Mouse (Mus musculus) left cerebral cortex, postnatal 10 days (tissue): Measurements from ENCODE around the gene Msh2. TPM values are rescaled to one million over a fixed set of nuclear protein-coding genes. Genes with fewer than 3 reads are reported as not detected.
"Not testable (repeated sequence)": the region's sequence is repeated elsewhere in the genome, so short reads cannot be mapped to it uniquely, and the experiment has no call there.

Experiments used
- DNase-seq, 2 experiments: peaks; one replicate each; pipeline ENCODE4 v3.0.0; 2021 to 2022; ENCODE audit warnings: low spot score in 2 of 2, mixed read lengths in 1 of 2; ENCODE audit errors: extremely low spot score in 1 of 2
- intact Hi-C: fragments of 180-260 bp; cut with DNase I; formaldehyde crosslinking; loops from one replicate; pipeline ENCODE4 v1.15.1; 2025
- total RNA-seq, 2 experiments: library from RNA; stranded (reverse); gene quantifications; 2 replicates each; pipeline ENCODE4 v1.2.3; 2021

Msh2 gene
- total RNA-seq, result 10 to 100 TPM; 31.4 to 33.6 TPM

- intact Hi-C loops, result no loop called here
- peak; percentile 96 to 99 for DNase-seq
These were observed at the start of gene Msh2 for GRCm38 (mm10) chr17:87671890-87672660. Msh2 (plus strand) TSS chr17:87672330.

- intact Hi-C loops, result no loop called here
- DNase-seq, result no peak
These were observed 46.5 kb upstream of the Msh2 start for GRCm38 (mm10) chr17:87625510-87626086.

DNA sequence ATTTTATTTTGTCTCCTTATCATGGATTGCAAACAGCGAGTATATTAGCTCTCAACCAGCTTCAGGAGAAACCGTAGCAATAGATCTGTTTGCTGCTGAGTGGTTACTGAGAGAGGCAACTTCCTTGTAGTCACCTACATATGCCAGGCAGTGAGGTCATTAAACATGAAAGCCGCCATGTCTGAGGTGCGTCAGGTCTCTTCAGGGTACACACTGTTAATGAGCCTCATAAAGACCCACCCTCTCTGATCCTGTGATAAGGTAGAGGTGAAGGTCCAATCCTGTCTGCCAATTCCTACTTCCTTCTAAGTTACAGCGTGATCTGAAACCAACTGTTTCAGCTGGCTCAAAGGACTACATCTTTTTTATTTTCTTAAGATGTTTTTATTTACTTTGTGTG is 44.0 kb upstream of the Msh2 start:
- no peak for DNase-seq
- intact Hi-C loops, result no loop called here

DNA sequence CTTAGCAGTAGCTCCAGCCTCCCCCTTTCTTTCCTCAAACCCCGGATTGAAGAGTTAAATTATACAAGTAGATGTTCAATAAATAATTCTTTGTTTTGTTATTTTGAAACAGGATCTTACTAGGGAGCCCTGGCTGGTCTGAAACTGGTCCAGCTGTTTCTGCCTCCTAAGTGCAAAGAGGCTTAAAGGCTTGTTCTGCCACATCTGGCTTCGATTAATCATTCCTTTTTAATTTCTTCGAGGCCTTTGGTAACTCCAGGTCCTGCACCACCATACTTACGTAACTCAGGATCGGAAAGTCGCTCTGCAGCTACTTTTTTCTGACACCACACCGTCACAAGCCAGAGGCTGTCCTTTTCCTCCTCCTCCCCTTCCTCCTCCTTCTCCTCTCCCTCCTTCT is 43.4 kb upstream of the Msh2 start:
- no peak for DNase-seq
- intact Hi-C loops, result no loop called here

- intact Hi-C loops, result no loop called here
- DNase-seq, result no peak
These were observed 35.1 kb upstream of the Msh2 start for GRCm38 (mm10) chr17:87637056-87637389.

- intact Hi-C loops, result no loop called here
These were observed 32.9 kb upstream of the Msh2 start for GRCm38 (mm10) chr17:87639242-87639641.

DNA sequence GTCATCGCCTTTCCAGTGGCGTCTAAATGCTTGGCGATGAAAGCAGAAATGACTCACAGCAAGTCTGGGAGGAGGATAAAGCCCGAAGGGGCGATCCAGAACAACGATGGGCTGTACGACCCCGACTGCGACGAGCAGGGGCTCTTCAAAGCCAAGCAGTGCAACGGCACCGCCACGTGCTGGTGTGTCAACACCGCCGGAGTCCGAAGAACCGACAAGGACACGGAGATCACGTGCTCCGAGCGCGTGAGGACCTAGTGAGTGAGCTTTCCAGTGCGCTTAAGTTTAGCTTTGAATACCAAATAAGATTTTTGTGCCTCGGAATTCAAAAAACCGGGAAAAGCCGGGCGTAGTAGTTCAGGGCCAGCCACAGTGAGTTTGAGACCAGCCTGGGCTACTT is 31.9 kb upstream of the Msh2 start:
- intact Hi-C loops, result no loop called here
- no peak for DNase-seq

More at GRCm38 (mm10) chr17:87639242-87639641, 32.9 kb upstream of the Msh2 start:
- DNase-seq, result no peak

- intact Hi-C loops, result no loop called here
- DNase-seq, result no peak
These were observed 31.1 kb upstream of the Msh2 start for GRCm38 (mm10) chr17:87641006-87641405.

GRCm38 (mm10) chr17:87642744-87643143 is 29.4 kb upstream of the Msh2 start:
- DNase-seq, result no peak
- intact Hi-C loops, result no loop called here

DNA sequence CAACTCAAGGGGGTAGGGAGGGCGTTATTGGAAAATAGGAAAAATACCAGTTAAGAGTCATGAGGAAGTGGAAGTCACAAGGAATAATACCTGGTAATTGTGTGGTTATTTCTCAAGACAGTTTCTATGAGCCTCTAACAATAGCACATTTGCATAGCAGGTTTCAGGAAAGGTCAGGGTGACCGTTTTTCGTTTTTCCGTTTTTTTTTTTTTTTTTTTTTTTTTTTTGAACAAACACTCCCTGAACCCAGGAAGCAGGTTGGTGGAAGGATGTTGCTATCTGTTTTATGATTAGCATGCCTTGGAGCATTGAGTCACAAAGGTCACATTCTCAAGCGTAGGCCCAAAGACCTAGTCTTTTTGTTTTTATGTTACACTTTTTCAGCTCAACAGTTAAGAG is 16.5 kb upstream of the Msh2 start:
- DNase-seq, intact Hi-C loops: not testable (repeated sequence)

- intact Hi-C loops, result loop anchor here (5.0 to 10.0 kb wide), 2 partner anchors 60 to 347 kb away; no protein-coding TSS in a partner anchor
- not testable (repeated sequence) for DNase-seq
These were observed 10.1 kb upstream of the Msh2 start for GRCm38 (mm10) chr17:87661958-87662573.

DNA sequence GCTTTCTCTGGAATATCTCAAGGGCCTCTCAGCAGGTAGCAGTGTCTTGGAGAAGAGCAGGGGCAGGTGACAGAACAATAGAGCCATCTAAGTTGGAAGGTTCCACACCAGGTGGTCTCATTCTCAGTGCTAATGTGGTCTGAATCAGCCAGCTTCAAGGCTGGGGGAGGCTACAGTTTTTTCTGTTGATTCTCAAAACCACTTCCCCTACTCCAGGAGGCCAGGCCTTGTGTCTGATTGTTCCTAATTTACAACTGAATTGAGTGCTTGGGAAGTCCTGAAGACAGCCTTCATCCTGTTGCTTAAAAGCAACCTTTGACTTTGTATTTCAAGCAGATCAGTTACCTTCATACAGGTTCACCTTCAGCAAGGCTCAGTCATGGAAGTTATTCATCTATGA is 7.9 kb upstream of the Msh2 start:
- intact Hi-C loops, result loop anchor here (5.0 to 10.0 kb wide), 2 partner anchors 62 to 349 kb away; no protein-coding TSS in a partner anchor
- DNase-seq, result no peak

GRCm38 (mm10) chr17:87665066-87665822 is 6.9 kb upstream of the Msh2 start:
- peak; percentile 42 to 62 for DNase-seq

GRCm38 (mm10) chr17:87672677-87673286 is 652 bp downstream of the Msh2 start:
- intact Hi-C loops, result no loop called here
- DNase-seq, result peak in 1 of 2 experiments; percentile 65

More at GRCm38 (mm10) chr17:87665066-87665822, 6.9 kb upstream of the Msh2 start:
- intact Hi-C loops, result loop anchor here (10.0 kb wide), 1 partner anchor 350 kb away; no protein-coding TSS in a partner anchor

- not testable (repeated sequence) for DNase-seq
These were observed 4.9 kb downstream of the Msh2 start for GRCm38 (mm10) chr17:87676916-87677474.

DNA sequence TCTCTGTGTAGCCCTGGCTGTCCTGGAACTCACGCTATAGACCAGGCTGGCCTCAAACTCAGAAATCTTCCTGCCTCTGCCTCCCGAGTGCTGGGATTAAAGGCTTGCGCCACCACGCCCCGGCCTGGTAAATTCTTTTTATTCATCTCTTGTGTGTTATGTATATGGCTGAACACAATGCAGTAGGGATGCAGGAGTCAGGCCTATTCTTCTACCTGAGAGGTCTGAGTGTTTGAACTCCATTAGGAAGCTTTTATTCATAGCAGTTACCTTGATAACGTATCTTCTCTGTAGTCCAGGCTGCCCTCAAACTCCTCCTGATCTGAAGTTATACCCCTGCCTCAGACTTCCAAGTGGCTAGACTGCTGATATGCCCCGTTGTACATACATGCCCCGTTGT is 5.5 kb downstream of the Msh2 start:
- intact Hi-C loops, result no loop called here

More at GRCm38 (mm10) chr17:87676916-87677474, 4.9 kb downstream of the Msh2 start:
- intact Hi-C loops, result not testable (repeated sequence)

GRCm38 (mm10) chr17:87689217-87689616 is 17.1 kb downstream of the Msh2 start:
- intact Hi-C loops, result no loop called here

More for the DNA sequence above, 5.5 kb downstream of the Msh2 start:
- no peak for DNase-seq

GRCm38 (mm10) chr17:87691958-87692357 is 19.8 kb downstream of the Msh2 start:
- DNase-seq, result peak; percentile 62 to 82
- intact Hi-C loops, result loop anchor here (1.0 to 10.0 kb wide), 2 partner anchors 103 to 257 kb away; partner anchors contain the start of gene Kcnk12

More at GRCm38 (mm10) chr17:87689217-87689616, 17.1 kb downstream of the Msh2 start:
- DNase-seq, result no peak
